Mouse (Mus musculus): ENCODE results near the gene Tenm3.

Gene Tenm3

DNA sequence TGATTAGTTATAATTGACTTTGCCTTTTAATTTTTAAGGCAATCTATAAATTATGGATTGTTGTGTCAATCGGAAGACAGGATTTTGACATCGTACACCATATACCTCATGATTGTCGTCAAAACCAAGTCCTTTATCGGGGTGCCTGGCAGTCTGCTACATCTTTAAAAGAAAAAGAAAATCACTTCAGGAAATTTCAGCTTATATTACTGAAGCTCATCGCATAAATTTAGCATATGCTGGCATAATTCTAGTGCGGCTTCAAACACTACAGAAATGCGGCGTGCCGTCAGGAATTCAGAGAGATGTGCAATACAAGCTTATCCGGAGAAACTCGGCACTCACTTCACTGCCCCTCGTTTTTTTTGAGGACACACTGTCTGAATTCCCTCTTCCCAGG, 332.2 kb downstream of the Tenm3 start:
- DNase-seq, result no peak

DNA sequence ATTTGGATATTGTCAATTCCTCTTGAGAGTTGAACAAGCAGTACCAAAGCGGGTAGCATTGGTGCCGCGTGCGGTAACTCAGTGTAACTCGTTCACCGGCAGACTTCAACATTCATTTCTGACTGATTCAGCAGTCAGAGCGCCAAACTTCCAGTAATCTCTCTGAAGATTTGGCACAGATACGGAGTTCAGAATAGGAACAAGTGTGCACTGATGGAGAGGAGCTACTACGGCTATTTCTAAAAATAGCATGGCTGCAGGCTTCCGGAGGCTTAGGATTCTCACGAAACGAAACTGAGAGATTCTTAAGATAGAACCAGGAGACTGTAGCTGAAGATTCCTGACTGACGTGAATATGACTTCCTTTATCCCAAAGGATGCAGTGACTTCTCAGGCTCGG, 332.6 kb downstream of the Tenm3 start:
- peak; percentile 21 for DNase-seq

DNA sequence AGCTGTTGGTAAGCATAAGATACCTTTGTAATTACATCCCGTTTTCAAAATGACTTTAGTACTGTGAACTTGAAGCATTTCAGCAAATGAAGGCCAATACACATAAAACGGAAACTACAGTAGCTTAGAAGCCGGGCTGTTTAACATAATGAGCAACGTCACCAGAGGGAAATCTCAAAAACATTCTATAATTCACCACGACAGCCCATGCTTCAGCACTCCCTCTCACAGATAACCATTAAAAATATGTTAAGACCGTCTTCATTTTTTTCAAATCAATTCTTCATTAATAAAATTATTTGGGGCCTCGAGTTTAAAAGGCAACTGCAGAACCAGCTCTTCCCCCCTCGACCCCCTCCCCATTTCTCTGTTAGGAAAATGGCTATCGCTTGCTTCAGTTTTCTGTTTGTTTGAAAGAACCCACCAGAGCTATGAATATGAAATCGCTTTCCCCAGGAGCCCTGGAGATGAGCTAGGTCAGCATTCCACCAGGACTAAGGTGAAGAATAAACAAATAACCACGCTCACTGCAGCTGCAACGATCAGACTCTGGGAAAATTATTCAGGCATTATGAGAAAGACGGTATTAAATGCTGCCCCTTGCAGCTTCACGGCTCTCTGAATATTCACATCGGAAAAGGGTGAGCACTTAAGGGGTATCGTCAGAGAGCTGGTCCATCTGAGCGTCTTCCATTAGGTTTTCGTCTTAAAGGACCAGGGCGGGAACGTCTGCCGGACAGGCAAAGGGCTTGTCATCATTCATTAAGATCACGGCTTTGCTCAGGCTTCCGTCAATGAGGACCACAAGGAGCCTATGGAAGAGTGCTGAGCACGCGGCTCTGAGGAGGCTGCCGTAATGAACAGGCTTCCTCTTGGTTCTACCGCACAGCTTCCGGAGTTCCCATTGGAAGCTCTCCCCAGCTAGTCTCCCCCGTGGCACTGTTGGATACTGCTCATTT, 334.8 kb downstream of the Tenm3 start:
- peak; percentile 93 for DNase-seq

DNA sequence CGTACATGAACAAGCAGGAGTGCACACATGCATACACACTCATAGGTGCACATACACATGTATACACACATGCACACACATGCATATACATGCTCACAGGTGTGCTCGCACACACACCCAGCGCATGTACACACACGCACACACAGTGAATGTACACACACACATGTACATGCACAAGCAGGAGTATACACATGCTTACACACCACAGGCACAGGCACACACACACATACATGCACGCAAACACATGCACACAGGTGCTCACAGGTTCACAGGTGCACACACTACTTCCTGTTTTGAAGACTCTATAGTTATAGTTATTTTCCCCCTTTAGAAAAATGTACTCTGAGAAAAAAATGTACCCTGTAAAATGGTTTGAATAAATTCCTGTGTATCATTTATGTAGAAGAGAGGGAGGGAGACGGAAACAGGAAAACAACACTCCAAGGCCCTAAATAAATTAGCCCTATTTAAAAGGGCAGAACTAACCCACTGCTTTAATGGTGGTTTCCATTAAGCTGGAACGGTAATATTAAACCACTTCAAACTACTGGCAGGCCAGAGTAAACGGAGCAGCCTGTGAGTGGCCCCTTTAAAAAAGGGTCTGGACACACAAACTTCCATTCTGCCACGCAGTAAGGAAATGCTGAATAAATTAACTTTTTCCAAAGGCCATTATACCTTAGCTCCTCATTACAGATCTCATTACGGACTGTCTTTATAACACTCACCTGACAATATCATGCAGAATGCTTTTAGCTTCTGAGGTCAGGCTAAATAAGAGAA, 335.8 kb downstream of the Tenm3 start:
- DNase-seq, result peak; percentile 18

GRCm38 (mm10) chr8:48492491-48492890, 351.3 kb downstream of the Tenm3 start:
- DNase-seq, result no peak

DNA sequence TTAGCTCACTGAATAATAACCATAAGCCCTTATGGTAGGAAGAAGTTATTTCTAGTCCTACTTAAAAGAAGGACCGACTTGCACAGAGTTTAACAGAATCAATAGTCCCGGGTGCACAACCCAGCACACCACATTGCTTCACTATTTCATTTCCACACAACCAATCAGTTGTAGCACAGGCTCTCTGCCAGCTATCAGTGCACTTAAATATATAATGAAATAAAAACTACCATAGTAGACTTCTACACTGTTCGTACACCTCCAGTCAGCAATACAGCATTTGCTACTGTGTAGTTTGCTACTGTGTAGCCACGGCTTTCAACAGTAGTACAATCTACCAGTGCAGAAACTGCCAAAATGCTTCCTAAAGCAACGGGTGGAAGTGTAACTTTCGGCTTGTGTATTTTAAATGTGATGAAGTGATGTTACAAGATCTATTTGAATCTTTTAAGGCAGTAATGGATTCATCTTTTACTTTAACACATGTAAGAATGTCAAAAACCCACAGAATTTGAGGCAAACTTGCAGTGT, 353.1 kb downstream of the Tenm3 start:
- DNase-seq, result no peak

DNA sequence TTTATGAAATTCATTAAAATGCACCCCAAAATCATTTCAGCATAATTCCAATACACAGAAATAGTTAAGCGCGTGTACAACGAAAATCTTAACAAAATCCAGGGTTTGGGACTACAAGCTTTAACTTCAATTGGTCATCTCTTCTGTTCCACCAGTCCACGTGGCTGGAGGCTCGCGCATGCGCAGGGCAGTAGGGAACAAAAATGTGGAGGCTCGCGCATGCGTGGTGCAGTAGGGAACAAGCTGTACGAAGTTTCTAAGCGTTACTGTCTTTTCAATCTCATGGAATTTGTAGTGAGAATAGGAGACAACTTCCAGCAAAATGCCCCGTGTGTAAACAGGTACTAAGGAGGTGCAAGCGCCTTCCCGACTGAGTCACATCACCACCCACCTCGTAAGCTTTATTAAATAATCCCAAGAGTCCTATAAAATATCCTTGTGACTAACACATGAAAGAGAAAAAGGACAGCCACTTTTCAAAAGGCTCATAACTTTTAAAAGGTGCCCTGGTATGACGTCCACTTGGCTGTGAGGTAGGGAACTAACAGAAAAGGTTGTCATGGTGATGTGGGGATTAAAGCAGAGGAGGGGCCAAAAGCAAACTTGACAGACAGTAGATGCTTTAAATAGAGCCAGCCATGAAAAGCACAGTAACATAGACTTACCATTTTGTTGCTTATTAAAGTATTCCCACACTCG, 353.7 kb downstream of the Tenm3 start:
- DNase-seq, result no peak

GRCm38 (mm10) chr8:48489417-48489816, 354.3 kb downstream of the Tenm3 start:
- no peak for DNase-seq

GRCm38 (mm10) chr8:48488809-48489208, 354.9 kb downstream of the Tenm3 start:
- DNase-seq, result no peak

GRCm38 (mm10) chr8:48484143-48484542, 359.6 kb downstream of the Tenm3 start:
- DNase-seq, result no peak

DNA sequence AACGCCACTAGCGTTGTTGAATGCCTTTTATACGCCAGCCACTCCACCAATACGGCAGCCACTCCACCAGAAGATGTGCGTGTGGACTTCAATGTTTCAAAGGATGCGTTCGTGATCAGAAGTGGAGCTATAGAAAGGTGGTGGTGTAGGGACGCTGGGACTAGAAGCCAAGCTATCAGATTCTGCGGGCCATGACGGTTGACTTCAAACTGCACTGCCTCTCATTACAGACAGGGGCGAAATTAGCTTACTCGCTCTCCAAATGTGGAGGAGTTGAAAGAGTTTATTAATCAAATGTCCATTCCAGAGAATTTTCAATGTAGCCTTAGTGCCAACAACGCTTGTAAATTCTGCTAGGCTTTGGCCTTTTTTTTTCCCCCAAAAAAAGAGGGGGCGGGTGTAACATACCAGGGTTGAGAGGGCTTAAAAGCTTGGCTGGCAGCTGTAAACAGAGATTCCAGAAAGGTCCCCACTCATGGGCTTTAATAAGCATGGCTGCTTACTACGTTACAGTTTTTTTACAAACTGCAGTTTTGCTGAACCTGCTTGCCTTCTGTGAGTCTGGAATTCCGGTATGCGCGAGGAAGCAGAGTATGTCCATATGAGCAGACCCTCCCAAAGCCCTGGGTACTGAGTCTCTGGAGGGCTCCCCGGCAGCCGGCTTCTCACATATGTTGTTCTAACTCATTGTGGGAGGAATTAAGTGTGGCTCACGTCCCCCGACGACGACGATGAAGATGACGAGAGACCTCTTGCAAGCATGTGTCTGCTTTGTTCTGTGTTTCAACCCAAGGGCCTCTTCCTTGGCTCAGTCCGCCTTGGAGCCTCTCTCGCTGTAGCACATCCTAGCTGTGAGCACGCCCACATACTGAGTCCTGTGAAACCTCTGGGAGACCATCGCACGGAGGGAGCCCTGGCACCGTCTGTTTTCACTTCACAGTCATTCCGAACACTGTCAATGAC, 361.8 kb downstream of the Tenm3 start:
- no peak for DNase-seq

GRCm38 (mm10) chr8:48477371-48477935, 366.3 kb downstream of the Tenm3 start:
- no peak for DNase-seq

DNA sequence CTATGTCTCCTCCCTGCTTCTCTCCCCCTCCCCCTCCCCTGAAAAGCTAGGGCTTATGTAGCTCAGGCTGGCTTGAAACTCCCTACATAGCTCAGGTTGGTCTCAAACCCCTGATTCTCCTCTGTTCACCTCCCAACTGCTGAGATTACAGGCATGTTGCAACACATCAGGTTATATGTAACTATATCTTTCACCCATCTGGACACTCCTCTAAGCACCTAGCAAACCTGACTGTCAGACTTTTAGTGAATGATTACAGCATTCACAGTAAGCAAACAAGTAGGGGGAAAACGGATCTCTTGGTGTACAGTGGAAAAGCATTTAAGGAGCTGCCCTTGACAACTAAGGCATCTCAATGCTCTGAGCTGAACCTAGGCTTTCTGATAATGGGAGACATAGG, 366.9 kb downstream of the Tenm3 start:
- no peak for DNase-seq

DNA sequence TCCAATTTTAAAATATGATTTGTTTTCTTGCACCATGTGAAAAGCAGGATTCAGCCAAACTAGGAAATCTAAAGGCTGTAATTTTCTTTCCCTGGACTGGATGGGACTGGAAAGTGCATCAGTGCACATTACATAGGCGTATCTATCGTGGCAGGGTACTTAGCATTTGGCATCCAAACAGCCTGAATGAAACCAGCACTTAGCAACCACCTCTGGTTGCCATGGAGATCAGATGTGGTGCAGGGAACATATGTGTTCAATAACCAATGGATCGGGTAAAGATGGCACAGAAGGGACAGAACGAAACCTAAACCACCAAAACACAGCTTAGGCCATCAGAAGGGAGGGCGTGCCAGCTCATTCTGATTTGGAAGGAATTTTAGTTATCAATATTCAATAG, 376.1 kb downstream of the Tenm3 start:
- no peak for DNase-seq

GRCm38 (mm10) chr8:48458373-48458772, 385.4 kb downstream of the Tenm3 start:
- peak; percentile 93 for DNase-seq

- peak; percentile 75 for DNase-seq
These were observed 387.2 kb downstream of the Tenm3 start for GRCm38 (mm10) chr8:48456328-48457124.

GRCm38 (mm10) chr8:48451247-48451635, 392.5 kb downstream of the Tenm3 start:
- DNase-seq, result peak; percentile 42

DNA sequence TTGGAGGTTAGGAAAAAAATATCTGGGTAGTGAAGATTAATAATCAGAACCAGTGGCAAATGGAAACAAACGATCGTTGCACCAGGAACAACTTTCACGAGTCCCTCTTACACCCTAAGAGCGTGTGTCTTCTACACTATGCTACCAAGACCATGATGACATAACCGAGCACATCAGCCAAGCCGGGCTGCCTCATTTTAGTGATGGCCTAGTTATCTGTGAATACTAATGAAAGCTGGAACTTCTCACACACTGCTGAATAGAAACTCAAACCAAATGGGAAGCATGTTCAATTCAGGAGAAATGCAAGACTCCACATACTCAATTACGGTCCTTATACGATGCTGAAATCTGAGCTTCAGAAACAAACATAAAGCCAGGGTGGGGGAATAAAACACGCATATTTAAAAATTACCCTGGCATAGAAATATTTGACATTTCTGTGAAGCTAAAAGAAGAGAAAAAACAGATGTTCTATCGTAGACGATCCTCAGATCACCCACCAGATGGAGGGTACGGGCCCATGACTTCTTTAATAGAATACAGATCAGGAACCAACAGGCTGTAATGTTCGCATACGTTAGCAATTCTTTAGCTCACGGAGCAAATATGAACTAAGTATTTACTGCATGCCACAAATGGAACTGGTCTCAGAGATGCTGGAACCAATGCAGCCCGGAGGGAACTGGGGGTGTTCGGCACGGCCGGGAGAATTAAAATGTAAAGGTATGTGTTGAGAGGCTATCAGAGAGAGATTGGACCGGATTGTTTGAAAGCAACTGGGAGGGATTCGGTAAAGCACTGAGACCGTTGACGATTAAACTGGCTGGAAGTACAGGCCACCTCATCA, 393.1 kb downstream of the Tenm3 start:
- DNase-seq, result peak; percentile 53

DNA sequence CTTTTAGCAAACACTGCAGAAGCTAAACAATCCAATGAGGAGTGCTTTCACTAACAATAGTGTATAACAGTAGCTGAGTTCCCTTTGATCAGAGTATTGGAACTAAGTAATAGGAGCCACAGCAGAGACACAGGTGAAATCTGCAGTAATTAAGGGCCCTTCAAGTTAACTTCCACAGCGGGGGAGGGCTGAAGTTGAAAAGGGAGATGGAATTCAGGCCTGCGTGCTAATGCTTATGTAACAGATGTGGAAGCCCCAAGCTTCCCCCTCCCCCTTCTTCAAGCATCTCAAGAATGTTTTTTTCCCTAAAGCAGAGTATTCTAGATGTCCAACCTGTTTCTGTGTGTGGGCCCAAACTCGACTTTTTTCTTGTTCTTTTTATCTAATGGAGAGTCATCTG, 394.1 kb downstream of the Tenm3 start:
- no peak for DNase-seq

- no peak for DNase-seq
These were observed 398.1 kb downstream of the Tenm3 start for GRCm38 (mm10) chr8:48445690-48446089.

Data from retina, postnatal 1 day (tissue).